Mouse (Mus musculus) adrenal gland, postnatal 36 days (tissue): ENCODE data around the gene Hoxa4. TPM values are rescaled to one million over a fixed set of nuclear protein-coding genes. Genes with fewer than 3 reads are reported as not detected.

Source experiments
- DNase-seq, 2 experiments: peaks; one replicate each; pipeline ENCODE4 v3.0.0; 2021; ENCODE audit warnings: mixed read lengths in 1 of 2
- total RNA-seq, 2 experiments: library from RNA; stranded (reverse); gene quantifications; 2 replicates each; pipeline ENCODE4 v1.2.3; 2021

The Hoxa4 gene
- total RNA-seq, 2 experiments from 2014 or later, result 2.6 to 3.1 TPM

DNA sequence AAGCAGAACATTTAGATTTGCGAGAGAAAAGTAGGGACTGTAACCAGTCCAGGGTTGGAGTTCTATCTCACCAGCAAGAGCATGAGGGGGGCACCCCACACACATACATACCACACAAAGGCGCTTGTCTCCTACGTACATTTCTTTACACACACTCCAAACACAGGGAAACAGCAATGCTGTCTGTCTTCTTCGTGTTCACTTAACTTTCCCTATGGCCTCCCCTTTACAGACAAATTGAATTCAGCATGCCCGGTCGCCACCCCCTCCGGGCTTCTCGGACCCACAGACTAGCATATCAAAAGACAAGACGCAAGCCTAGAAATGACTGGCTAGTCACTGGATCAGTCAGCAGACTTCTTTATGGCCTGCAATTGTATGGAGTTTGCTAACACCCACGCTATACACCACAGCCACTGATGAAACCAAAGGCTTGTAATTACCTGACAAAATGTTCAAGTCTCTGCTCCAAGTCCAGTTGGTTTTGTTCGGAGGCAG, 11.3 kb downstream of the Hoxa4 start:
- DNase-seq, result no peak

DNA sequence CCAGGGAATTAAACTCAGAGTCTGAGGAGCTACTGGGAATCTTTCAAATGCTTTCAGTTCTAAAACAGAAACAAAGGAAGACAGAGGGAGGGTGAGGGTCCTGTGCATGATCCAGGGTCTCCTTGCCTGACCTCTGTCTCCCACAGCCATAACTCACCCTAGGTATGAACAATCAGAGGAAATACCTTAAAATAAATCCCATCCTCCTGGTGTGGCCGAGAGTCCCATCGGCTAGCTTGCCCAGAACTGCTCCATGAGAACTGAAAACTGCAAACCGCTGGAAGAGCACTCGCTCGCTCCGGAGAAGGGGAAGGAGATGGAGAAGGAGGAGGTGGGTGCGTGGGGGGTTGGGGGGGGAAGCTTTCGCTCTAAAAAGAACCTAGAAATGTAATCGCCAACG, 11.9 kb downstream of the Hoxa4 start:
- no peak for DNase-seq

DNA sequence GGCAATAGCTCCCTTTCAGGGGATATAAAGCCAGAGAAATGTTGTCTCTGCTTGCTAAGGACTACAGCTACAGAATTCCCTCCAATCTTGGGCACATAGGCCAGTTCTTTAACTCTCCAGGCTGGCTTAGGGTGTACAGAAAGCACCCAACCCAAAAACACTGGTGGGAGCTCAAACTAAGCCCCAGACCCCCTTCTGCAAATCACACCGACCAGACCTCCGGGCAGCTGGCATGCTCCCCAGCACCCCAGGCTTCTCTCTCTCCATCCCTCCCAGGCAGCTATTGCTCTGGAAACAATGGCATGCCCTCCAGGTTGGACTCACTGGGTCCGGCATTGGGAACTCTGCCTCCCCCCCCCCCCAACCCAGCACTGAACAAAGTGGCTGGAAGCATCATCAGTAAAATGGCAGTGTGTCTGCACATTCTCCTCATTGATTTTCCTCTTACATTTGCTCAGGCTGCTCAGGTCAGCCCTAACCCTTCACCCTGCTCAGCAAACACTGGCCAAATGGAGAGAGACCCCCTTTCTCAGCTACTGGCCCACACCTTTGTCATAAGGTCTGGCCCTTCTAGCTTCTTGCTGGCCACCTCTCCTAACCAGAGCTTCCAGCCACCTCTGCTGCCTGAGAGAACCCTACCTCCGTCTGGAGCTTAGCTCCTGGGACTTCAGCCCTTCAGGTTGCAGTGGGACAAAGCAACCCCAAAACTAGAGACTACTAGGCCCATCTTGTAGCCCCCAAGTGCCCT, 12.5 kb downstream of the Hoxa4 start:
- no peak for DNase-seq

DNA sequence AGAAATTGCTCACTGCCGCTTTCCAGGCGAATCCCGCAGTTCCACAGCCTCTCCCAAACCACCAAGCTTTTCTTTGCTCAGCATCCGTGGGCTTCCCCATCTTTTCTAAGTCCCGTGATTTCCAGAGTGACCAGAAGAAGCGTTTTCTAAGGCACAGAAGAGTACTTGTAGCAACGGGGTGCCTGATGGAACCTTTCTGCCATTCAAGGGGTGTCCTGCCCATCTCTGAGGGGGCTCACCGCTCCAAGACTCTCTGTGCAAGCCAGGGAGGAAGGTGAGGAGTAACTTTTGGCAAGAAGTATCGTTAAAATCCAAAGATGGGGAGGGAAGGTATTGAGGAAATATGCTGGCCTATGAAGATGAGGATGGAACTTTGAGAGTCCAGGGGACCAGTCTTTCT, 13.7 kb downstream of the Hoxa4 start:
- DNase-seq, result no peak

DNA sequence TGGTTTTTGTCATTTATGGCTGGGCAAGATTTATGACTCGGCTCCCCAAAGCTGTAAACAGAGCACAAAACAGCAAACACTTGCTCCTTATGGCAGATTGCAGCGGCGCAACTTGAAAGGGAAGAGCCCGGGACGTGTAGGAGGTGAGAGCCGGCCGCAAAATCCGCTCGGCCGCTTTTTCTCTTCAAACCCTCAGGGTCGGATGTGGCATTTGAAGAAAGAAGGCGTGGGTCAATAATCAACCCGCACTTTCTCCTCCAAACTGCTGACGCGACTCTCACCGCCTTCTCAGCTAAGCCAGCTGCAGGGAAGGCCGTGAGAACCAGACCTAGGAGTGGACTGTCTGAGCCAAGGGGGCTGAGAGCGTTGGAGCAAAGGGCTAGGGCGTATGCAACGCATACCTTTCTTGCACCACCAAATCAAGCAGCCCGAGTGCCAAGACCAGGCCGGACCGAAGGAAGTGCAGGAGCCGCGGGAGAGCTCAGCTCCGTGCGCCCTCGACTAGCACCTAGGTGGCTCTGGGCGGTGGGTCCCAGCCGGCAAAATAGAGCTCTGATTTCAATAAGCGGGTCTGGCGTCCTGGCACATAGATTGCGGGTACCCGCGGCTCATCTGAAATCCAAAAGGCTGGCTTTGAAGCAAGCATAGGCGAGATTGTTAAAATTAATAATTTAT, 14.4 kb downstream of the Hoxa4 start, which contains the start of gene 5730596B20Rik:
Gene 5730596B20Rik, plus strand, starts transcription at position 438 of the 675 bp plus-strand sequence.
- no peak for DNase-seq

DNA sequence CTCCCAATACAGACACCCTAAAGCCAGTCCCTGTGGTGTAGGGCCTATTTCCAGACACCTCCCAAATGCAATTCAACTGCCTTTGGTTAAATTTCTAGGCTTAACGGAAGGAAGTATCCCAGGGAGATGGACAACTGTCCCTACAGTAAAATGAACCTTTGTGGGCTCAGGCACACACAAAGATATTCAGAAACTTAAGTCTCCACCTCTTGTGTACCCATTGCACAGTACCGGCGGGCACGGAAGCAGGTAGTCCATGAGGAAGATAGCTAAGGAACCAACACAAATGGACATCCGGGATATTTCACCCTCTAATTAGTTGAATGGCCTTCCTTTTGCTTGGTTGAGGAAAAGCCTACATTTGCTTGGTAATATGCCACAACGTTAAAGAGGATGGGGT, 15.2 kb downstream of the Hoxa4 start:
- DNase-seq, result no peak

DNA sequence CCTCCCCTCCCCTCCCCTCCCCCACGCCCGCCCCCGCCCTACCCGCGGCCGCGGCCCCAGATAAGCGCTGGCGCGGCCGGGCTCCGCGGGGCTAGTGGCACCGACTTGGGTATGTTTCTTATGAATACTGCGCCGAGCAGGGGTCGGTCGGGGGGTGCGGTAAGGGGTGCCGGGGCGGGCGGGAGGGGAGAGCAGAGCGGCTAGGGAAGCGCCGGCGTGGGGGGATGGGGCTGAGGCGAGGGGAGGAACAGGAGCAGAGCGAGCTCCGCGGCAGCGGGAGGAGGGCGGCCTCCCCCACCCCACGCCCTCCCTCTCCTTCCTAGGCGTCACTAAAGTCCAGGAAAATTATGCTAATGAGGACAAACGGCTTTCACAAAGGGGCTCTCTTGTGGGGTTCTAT, 15.7 kb downstream of the Hoxa4 start:
- peak; percentile 63 to 82 for DNase-seq

DNA sequence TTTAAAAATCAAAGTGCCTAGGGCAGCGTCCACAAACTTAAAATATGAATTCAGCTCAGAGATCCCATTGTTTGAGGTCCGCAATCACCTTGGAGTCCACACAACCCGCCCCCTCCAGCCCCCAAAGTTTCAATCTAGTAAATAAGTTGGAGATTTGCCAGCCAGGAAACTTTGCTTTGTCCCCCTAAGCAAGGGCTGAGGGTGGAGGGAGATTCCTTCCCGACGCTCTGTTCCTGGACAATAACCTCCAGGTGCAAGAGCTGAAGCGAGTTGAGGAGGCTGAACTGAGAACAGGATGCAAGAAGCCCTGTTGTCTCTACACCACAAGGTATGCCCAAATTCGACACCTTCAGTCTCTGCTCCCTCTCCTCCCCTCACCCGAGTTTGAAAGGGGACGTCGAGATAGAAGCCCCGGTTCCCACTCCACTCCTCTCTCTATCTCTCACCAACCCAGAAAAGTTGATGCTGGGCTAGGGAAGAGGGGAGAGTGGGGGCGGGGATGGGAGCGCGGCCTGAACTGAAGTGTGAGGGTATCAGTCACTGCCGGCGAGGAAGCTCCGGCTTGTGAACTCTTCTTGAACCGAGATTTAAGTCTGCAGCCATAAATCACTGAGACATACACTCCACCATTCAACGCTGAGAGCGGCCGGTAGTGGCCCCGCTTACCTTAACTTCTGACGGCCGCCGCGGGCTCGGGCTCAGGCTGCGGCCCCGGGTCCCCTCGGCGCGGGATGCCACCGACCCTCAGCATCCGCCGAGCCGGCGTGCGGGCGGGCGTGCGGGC, 16.4 kb downstream of the Hoxa4 start:
- DNase-seq, result peak in 1 of 2 experiments; percentile 54

DNA sequence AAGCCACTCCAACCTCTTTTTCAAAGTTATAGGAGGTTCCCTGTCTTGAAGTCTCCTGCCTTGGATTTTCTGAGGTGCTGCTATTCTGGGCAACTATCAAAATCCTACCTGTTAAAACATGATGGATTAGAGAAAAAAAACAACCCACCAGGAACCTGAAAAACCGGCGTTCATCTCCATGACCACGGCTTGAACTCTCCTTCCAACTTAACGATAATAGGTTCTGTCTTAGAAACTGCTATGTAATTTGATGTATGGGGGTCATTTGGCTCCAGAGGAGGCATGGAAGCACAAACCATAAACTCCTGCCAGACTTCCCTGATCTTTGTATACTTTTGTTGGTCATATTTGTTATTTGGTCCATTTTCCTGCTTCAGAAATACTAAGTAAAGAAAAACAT, 17.9 kb downstream of the Hoxa4 start:
- DNase-seq, result no peak

DNA sequence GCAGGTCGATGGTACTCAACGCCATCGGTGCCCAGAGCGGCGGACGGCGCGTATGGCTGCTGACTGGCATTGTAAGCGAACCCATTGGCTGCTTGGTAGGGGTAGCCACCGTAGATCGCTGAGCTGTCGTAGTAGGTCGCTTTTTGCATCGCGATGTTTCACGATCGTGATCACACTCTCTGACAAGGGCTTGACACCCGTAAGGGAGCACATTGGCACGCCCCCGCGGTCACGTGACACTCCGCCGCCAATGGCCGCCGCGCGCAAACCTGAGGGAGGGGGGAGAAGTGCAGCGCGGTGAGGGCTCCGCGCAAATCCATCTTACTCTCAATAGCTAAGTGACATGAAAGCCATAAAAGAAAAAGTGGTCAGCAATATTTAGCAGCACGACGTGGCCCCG, 19.1 kb downstream of the Hoxa4 start:
- peak; percentile 95 to 96 for DNase-seq

DNA sequence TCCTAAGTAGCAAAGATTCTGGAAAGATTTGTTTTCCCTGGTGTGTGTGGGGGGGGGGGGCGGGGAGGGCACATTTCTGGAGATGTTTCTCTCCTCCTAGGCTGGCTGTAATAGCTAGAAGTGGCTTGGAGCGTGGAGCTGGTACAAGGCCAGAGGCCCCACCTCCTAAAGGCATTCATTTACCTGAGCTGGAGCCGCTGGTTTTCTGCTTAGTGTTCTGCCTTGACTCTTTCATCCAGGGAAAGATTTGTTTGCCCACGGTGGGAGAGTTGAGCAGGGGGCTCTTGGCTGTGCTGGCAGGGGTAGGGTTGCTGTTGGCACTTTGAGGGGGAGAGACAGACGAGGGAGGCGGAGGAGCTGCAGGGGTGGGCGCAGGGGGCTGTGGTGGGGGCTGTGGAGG, 19.6 kb downstream of the Hoxa4 start:
- DNase-seq, result no peak

DNA sequence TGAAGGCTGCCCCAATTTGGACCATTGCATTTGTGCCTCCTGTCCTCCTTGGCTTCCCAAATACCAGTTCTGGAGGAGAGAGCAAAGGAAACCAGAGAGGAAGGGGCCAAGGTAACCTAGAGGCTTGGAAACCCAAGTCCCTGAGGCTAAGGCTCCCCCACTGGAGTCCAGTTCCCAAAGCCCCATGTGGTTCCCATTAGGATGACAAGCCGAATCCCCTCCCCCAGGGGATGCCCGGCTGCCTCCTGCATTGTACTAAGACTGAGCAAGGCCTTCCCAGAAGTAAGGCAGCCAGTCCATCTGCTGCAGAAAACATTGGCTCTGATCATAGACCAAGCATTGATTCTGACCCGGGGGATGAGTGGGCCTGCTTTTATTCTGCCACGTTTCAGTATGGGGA, 20.2 kb downstream of the Hoxa4 start:
- no peak for DNase-seq

DNA sequence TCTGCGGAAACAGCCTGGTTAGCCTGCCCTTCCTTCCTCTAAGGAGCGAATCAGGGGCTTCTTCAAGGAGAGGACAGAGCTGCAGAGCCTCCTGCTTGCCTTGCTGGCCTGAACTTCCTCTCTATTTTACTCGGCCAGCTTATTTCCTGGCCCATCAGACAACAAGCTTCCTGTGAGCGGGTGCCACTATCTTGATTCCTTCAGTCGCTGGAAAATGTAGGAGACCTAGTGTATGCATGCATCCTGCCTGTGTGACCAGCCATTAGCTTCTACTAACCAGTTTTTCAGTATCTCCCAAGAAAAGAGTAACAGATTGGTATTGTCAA, 20.7 kb downstream of the Hoxa4 start:
- DNase-seq, result no peak

DNA sequence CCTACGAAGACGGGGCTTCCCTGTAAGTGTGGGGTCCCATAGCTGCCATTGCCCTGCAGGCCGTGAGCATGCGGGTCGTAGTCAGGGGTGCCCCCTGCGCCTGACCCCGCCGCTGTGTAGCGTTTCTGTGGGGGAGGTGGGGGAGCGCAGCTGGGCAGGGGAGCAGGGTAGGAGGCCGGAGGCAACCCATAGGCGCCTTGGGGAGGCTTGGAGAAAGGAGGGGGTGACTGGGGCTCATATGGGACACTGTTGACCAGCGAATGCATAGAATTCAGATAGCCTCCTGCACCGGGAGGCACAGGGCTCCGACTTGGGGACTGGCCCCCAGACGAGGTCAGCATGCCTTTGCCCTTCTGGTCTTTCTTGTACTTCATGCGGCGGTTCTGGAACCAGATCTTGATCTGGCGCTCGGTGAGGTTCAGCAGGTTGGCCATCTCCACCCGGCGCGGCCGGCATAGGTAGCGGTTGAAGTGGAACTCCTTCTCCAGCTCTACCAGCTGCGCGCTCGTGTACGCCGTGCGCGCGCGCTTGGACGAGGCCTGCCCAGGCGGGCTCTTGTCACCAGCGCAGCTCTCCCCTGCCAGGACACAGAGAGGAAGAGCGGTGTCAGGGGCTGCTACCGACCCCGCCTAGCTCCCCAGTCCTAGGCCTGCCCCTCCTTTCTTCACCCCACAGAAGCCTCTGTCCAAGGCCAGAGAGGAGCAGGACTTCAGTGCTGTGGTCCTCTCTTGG, 21.2 kb downstream of the Hoxa4 start:
- peak; percentile 50 to 62 for DNase-seq

DNA sequence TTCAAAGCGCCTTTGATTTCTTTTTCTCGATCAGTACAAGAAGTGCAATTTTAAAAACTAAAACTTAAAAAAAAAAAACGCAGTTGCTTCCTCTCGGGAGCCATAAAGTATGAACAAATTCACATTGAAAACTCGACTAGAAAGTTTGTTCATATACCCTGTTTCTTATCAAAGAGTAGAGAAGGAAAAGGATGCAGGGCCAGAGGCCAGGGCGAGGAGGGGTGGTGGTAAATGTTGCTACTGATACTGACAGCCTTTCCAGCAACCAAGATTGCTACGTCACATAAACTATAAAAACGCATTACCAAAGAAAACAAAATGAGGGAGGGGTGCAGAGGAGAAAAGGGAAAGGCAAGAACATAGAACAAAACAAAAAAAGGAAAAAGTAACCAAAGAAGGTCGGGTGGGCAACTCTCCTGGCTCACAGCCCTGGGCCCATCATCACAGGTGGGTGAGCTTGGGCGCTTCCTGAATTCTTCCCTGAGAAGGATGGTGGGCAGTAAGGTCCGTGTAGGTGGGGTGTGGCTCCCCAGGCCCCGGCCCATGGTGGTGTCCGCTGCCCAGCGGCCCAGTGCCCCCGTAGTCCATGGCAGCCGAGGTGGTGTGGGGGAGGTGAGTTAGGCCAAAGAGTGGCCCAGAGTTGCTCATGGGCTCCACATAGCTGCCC, 21.9 kb downstream of the Hoxa4 start:
- no peak for DNase-seq

DNA sequence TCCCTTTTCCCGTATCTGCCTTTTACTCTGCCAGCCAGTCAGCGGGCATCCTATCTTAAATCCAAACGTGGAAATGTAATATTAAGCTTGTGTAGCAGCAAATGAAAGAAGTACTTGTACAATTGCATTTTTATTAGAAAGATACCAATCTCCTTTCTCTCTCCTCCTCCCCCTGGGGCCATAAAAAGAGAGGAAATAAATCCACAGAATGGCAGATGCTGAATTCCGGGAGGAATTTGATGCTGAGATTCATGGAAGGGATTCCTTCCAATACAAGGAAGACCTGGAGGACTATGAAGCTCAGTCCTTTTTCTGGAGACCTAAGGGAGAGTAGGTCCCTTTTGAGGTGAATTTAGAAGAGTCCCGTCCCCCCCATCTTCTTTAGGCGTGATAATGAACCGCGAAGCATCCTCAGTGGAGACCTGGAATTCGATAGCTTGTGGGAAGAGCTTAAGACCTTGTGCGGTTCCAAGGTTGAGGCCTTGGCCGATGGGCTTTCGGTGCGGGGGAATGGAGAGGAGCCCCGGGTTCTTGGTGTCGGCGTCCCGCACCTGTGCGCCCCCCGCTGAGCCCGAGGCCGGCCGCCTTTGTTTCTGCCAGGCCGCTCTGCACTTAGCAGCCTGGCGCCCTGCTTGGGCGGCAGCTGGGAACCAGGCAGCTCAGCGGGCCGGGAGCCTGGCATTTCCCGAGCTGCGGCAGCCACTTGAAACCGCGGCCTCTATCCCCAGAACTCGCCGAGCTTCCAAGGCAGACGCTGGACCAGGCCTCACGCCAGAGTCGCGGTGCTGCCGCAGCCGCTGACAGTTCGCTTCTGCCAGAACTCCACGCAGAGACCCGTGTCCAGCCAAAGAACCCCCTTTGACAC, 23.1 kb downstream of the Hoxa4 start:
- peak in 1 of 2 experiments; percentile 65 for DNase-seq

DNA sequence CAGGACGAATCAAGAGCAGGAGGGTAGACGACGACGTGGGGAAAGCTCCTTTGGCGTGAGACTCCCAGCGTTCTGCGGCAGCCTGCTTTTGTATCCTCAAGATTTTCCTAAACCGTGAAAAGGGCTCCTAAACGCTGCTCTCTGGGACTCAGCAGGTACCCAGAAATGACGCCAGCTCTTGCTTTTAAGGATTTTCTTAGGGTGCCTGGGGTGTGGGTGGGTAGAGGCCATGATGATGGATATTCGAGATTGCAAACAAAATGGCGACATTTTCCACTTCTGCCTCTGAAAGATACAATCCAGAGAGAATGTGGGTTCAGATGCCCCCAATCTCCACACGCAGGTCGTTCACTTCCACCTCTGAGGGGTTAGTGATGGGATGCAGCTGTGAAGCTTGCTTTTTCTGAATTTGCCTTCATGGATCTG, 23.8 kb downstream of the Hoxa4 start:
- no peak for DNase-seq

DNA sequence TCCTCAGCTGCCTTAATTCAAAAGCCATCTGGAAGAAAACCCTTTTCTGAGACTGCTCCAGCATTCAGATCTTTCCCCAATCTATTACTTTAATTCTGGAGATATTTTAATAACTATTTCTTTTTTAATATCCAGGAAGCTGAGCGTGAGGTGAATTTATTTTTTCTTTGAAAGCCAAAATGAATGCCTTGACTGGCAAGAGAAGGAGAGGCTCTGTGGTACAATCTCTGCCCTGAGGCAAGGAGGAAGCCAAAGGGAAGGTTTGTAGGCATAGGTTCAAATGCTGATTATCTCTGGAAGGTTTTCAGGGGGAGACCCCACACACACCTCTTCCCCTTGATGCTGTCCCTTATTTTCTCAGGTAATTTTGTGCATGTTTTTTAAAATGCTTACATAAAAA, 24.4 kb downstream of the Hoxa4 start:
- no peak for DNase-seq

DNA sequence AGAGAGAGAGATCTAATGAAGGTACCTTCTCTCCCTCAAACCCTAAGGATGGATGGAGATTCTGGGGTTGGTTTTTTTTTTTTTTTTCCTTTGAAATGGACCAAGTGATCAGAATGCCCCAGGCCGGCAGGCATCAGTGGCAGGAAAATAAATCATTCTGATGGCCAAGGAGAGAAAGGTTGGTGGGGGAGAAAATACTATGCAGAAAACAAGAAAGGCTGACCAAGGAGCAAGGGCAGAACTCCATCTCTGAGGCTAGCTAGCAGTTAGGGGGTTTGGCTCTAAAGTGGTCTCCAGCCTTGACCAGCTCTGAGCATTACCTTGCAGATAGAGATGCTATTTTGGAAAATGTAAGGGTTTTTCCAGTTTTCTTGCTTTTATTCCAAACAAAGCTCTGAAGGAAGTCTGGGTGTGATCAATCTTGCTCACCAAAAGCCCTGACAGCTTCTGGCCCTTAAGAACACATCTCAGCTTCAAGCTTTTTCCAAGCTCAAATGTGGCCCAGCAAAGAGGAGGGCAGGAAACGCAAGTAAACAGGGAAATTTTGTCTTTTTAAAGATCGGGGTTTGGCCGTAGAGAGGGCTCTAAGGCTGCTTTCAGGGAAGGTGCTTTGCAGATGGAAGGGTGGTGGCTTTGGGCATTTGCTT, 25.0 kb downstream of the Hoxa4 start:
- DNase-seq, result no peak
